26 mouse cellular contexts compared by ENCODE assay signal in the genomic region with DNA sequence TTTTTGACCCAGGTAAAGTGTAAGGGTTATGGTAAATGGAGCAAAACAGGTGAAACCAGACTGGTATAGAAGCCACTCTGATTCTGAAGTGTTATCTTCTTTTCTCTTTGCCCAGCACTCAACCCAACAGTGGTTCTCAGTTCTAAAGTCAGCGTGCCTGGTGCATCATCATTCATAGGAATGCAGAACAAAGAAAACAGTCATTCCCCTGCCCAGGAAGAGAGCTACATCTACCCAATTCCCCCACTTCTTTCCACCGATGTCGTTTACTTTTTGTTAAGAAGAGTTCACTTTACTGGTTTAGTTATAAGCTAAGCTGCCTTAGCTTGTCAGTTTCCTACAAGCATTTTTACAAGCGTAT.
"Had no signal": no experiment of that assay in that cellular context is flagged by ENCODE, and none has a peak within 500 bp of the region (broad histone marks: within the 10 kb centered on the region; RNA-seq: fewer than 3 reads in every experiment).

No protein-coding gene starts in this region.

- H3K27me3 ChIP-seq: embryonic facial prominence, embryonic 12.5 days; embryonic facial prominence, embryonic 13.5 days; embryonic facial prominence, embryonic 15.5 days; forebrain, embryonic 12.5 days; forebrain, embryonic 13.5 days; forebrain, embryonic 15.5 days had no signal

- H3K4me2 ChIP-seq: embryonic facial prominence, embryonic 12.5 days; embryonic facial prominence, embryonic 13.5 days; embryonic facial prominence, embryonic 15.5 days; forebrain, embryonic 12.5 days; forebrain, embryonic 13.5 days; forebrain, embryonic 15.5 days had no signal

- H3K36me3 ChIP-seq: embryonic facial prominence, embryonic 10.5 days; embryonic facial prominence, embryonic 12.5 days; embryonic facial prominence, embryonic 13.5 days; embryonic facial prominence, embryonic 15.5 days; forebrain, embryonic 10.5 days; forebrain, embryonic 12.5 days; forebrain, embryonic 15.5 days had no signal

- ATAC-seq: forebrain, embryonic 13.5 days; forebrain, embryonic 14.5 days; forebrain, embryonic 16.5 days; forebrain, postnatal 0 days had no signal

- DNase-seq: cerebellum, adult 9-11 months; cerebellum, postnatal 10 days; cerebellum, postnatal 14 days; cerebellum, postnatal 25 days; cerebellum, postnatal 36 days; embryo, embryonic 11 days; forebrain, postnatal 0 days; gastrocnemius, adult 2 months; gastrocnemius, postnatal 10 days; gastrocnemius, postnatal 14 days; gastrocnemius, postnatal 25 days; gastrocnemius, postnatal 36 days; heart, adult 11 months; heart, adult 18-20 months; heart, adult 2 months had no signal

- H3K4me3 ChIP-seq: embryonic facial prominence, embryonic 10.5 days; embryonic facial prominence, embryonic 12.5 days; embryonic facial prominence, embryonic 13.5 days; embryonic facial prominence, embryonic 15.5 days; erythroblast, embryonic 14.5 days; forebrain, embryonic 10.5 days; forebrain, embryonic 12.5 days; forebrain, embryonic 13.5 days; forebrain, embryonic 15.5 days; gastrocnemius, adult 2 months; heart, adult 2 months had no signal
